ENCODE assay signal across 9 mouse cellular contexts in the genomic region with DNA sequence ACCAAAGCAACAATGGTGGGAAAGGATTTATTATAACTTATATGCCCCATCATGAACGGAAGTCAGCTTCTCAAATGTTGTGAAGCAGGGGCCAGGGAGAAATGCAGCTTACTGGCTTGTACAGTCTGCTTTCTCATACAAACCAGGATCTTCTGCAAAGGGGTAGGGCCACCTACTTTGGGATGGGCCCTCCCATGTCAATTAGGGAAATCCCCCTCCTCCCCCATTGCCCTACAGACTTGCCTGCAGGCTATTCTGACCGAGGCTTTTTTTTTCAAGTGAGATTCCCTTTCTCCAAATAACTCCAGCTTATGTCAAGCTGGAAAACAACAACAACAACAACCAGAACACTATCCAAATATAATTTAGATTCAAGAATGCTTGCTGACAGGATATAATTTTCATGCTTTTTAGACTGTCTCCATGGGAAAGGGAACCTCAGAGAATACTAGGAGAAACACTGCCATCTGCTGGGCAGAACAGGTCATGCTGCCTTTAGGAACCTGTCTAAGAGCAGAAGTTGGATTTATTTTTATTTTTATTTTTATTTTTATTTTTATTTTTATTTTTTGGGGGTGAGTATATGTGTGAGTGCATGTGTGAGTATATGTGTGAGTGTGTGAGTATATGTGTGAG. TPM values are rescaled to one million over a fixed set of nuclear protein-coding genes. Genes with fewer than 3 reads are reported as not detected.
DNase-seq lines count a peak whose midpoint lies in the region; ATAC-seq lines count a peak whose summit lies in the region.
"Had no signal": no experiment of that assay in that cellular context is flagged by ENCODE, and none has a peak within 500 bp of the region (broad histone marks: within the 10 kb centered on the region; RNA-seq: fewer than 3 reads in every experiment).

No protein-coding gene starts in this region.

- no peak overlapping the region for H3K4me2 ChIP-seq in heart, embryonic 11.5 days

- H3K9ac ChIP-seq in heart, embryonic 11.5 days (ENCODE audit: low read depth, low read length), result no peak overlapping the region

- peak; percentile 92 for DNase-seq in heart, adult 11 months
- DNase-seq in R1 (ENCODE audit: low read depth, low spot score), result peak; percentile 92
- DNase-seq in gastrocnemius, postnatal 25 days, result peak; percentile 26
- DNase-seq in layer of hippocampus, postnatal 14 days (ENCODE audit: low spot score in 2 of 2), result peak; percentile 63 to 82
- DNase-seq in lung, postnatal 36 days, result peak; percentile 92
- DNase-seq in spleen, adult 12 weeks (ENCODE audit: low spot score), result peak; percentile 57

- WGBS in heart, embryonic 11.5 days (ENCODE audit: insufficient replicate concordance), result 50% methylated on average over 2 of the region's 2 CpGs

- no peak for ATAC-seq in heart, embryonic 11.5 days (replicated peaks; ENCODE audit: insufficient number of reproducible peaks, low FRiP score, low TSS enrichment)
- ATAC-seq in common myeloid progenitor, adult 5-6 weeks (replicated peaks; ENCODE audit: low read depth, poor library complexity, severe bottlenecking), result peak; percentile 70

- H3K36me3 ChIP-seq in heart, embryonic 11.5 days (ENCODE audit: control insufficient read depth, insufficient read depth, low read length), result no peaks in the 10 kb centered on the region

- no peaks in the 10 kb centered on the region for H3K27me3 ChIP-seq in heart, embryonic 11.5 days (ENCODE audit: control insufficient read depth, insufficient read depth, low read length)

- no peak overlapping the region for H3K4me3 ChIP-seq in heart, embryonic 11.5 days (ENCODE audit: low read depth, low read length)

- H3K4me1 ChIP-seq in heart, embryonic 11.5 days (ENCODE audit: control insufficient read depth, insufficient read depth, low read length), result no peaks in the 10 kb centered on the region

- no peak overlapping the region for H3K27ac ChIP-seq in heart, embryonic 11.5 days (ENCODE audit: low read depth, low read length)

- no peaks in the 10 kb centered on the region for H3K9me3 ChIP-seq in heart, embryonic 11.5 days (replicated peaks; ENCODE audit: control insufficient read depth, low read length)

RNA-seq across cellular contexts. Expression of gene Gls2, which starts 5.9 kb away (rescaled TPM):
- polyA plus RNA-seq in heart, embryonic 11.5 days (2014; fragmentation: Nextera tagmentation; extraction: Ambion mirVana), result 0.89 and 1.3 TPM in 2 replicates
- total RNA-seq in common myeloid progenitor, adult 5-6 weeks (2017), result 4.3 and 5.8 TPM in 2 replicates
- under 1 TPM; 0.41 to 0.94 TPM for total RNA-seq in gastrocnemius, postnatal 25 days (2021)
- total RNA-seq in layer of hippocampus, postnatal 14 days (2021), result 10 to 100 TPM; 14.2 to 18.4 TPM

RNA-seq across cellular contexts. Expression of gene Rbms2, which starts 8.3 kb away (rescaled TPM):
- 36.1 and 38.5 TPM in 2 replicates for polyA plus RNA-seq in heart, embryonic 11.5 days (2014; fragmentation: Nextera tagmentation; extraction: Ambion mirVana)
- 4.7 and 8.7 TPM in 2 replicates for total RNA-seq in common myeloid progenitor, adult 5-6 weeks (2017)
- 10 to 100 TPM; 54.4 to 61.5 TPM for total RNA-seq in gastrocnemius, postnatal 25 days (2021)
- total RNA-seq in layer of hippocampus, postnatal 14 days (2021), result 10 to 100 TPM; 13.4 to 14.6 TPM

RNA-seq across cellular contexts. Expression of gene Spryd4, which starts 23.2 kb away (rescaled TPM):
- polyA plus RNA-seq in heart, embryonic 11.5 days (2014; fragmentation: Nextera tagmentation; extraction: Ambion mirVana), result 40.4 and 41.4 TPM in 2 replicates
- 18.1 and 24.8 TPM in 2 replicates for total RNA-seq in common myeloid progenitor, adult 5-6 weeks (2017)
- 10 to 100 TPM; 31.0 to 35.6 TPM for total RNA-seq in gastrocnemius, postnatal 25 days (2021)
- total RNA-seq in layer of hippocampus, postnatal 14 days (2021), result 10 to 100 TPM; 11.1 to 11.5 TPM

RNA-seq across cellular contexts. Expression of gene Mip, which starts 37.3 kb away (rescaled TPM):
- not detected in 2 replicates for polyA plus RNA-seq in heart, embryonic 11.5 days (2014; fragmentation: Nextera tagmentation; extraction: Ambion mirVana)
- total RNA-seq in common myeloid progenitor, adult 5-6 weeks (2017), result 1.2 TPM in 1 of 2 replicates, not detected in the other
- total RNA-seq in gastrocnemius, postnatal 25 days (2021), result under 1 TPM in 1 of 2 experiments, not detected in 1; 0.13 TPM
- not detected for total RNA-seq in layer of hippocampus, postnatal 14 days (2021)
- polyA plus RNA-seq: lung, embryonic 16.5 days had no signal

RNA-seq across cellular contexts. Expression of gene Timeless, which starts 43.5 kb away (rescaled TPM):
- polyA plus RNA-seq in heart, embryonic 11.5 days (2014; fragmentation: Nextera tagmentation; extraction: Ambion mirVana), result 33.1 and 34.2 TPM in 2 replicates
- total RNA-seq in common myeloid progenitor, adult 5-6 weeks (2017), result 98.6 and 102 TPM in 2 replicates
- 1 to 10 TPM; 2.0 to 3.5 TPM for total RNA-seq in gastrocnemius, postnatal 25 days (2021)
- total RNA-seq in layer of hippocampus, postnatal 14 days (2021), result 1 to 10 TPM; 4.1 to 7.6 TPM

Comparison
In these comparisons a context has a peak if more than half of its experiments do, and no peak if none do; other contexts are left out.
1. DNase-seq: peak in every context shown above with its lines; median percentile 92 in heart, adult 11 months; 92 in R1; 92 in lung, postnatal 36 days; 72 in layer of hippocampus, postnatal 14 days; 57 in spleen, adult 12 weeks; 26 in gastrocnemius, postnatal 25 days.